Mouse (Mus musculus) hindbrain, embryonic 12.5 days (tissue): ENCODE results near the gene Eloa. TPM values are rescaled to one million over a fixed set of nuclear protein-coding genes. Genes with fewer than 3 reads are reported as not detected.

Experiments
- ATAC-seq: fragments of 200-750 bp; cut with Nextera tagmentation; 2 replicates; pipeline ENCODE4 v1.8.0; 2017; ENCODE audit warnings: moderate TSS enrichment; ENCODE audit not compliant: low FRiP score
- H3K27ac ChIP-seq: fragments of 300-500 bp; sonication (generic); 2 replicates; pipeline ENCODE4 v1.5.1; 2016; ENCODE audit warnings: mild to moderate bottlenecking
- H3K27me3 ChIP-seq: fragments of 300-500 bp; sonication (generic); 2 replicates; pipeline ENCODE4 v1.6.1; 2016; ENCODE audit warnings: mild to moderate bottlenecking
- H3K36me3 ChIP-seq: fragments of 300-500 bp; sonication (generic); 2 replicates; pipeline ENCODE4 v1.6.1; 2016; ENCODE audit warnings: mild to moderate bottlenecking
- H3K4me1 ChIP-seq: fragments of 300-500 bp; sonication (generic); 2 replicates; pipeline ENCODE4 v1.6.1; 2016
- H3K4me2 ChIP-seq: fragments of 300-500 bp; sonication (generic); replicated peaks from 2 replicates; pipeline ENCODE4 v1.6.1; 2016; ENCODE audit warnings: mild to moderate bottlenecking
- H3K4me3 ChIP-seq: fragments of 300-500 bp; sonication (generic); 2 replicates; pipeline ENCODE4 v1.5.1; 2016; ENCODE audit warnings: mild to moderate bottlenecking
- H3K9ac ChIP-seq: fragments of 300-500 bp; sonication (generic); 2 replicates; pipeline ENCODE4 v1.6.1; 2016; ENCODE audit warnings: mild to moderate bottlenecking, moderate library complexity
- H3K9me3 ChIP-seq: fragments of 300-500 bp; sonication (generic); replicated peaks from 2 replicates; pipeline ENCODE4 v1.6.1; 2016; ENCODE audit warnings: mild to moderate bottlenecking
- WGBS: fragments of 180-500 bp; shearing (Covaris S2); methylation state at CpG from one replicate; pipeline ENCODE4 v1.1.7; 2016; 5-methylcytosine and 5-hydroxymethylcytosine counted together
- polyA plus RNA-seq: library from polyadenylated mRNA; unstranded; fragments of >200 nt; fragmentation: Nextera tagmentation; extraction: Ambion mirVana; gene quantifications from 2 replicates; pipeline ENCODE4 v1.2.1, GENCODE M21; 2016

Eloa gene
- polyA plus RNA-seq, 1 experiment from 2014 or later: 36.5 TPM

DNA sequence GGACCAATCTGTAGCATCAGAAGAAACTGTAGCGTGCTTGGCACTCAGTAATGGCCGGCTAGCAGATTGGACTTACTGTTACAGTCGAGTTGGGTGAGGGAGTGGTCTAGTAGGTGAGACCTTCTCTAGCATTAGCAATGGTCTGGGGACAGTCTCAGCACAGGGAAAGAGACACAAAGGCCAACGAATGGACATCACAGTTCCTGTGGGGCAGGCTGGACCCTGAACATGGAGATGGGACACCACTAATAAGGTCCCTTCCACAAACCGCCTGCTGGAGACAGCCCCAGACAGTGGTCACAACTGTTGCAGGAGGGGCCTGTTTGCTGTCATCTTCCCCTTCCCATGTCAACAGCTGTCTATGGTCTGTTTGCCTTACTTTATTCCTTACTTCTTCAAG lies 59.9 kb downstream of the Eloa start:
- H3K4me1 ChIP-seq: peaks cover 18% of the 10 kb centered on the region
- H3K9me3 ChIP-seq: no peaks in the 10 kb centered on the region
- ATAC-seq: no peak
- 90% methylated on average over 5 of the region's 5 CpGs for WGBS
- H3K9ac ChIP-seq: no peak overlapping the region
- no peak overlapping the region for H3K27ac ChIP-seq
- H3K4me2 ChIP-seq: no peak overlapping the region
- H3K36me3 ChIP-seq: peaks cover 48% of the 10 kb centered on the region
- H3K4me3 ChIP-seq: no peak overlapping the region
- H3K27me3 ChIP-seq: no peaks in the 10 kb centered on the region; the same call in 1 of the 2 replicates

DNA sequence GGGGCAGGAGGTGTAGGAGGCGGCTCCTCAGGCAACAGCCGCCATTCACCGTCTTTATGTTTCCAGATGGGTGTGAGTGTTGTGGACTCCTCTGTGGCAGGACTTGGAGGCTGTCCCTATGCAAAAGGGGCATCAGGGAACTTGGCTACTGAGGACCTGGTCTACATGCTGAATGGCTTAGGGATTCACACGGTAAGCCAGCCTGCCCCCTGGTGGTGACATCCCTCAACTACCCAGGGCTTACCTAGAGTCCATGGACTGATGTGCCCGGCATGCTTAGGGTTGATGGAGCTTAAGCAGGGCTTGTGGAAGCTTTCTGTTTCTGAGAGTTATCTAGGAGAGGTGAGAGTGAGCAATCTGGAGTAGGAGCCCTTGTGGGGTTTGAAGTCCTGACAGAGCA lies 60.8 kb downstream of the Eloa start:
- 27% methylated on average over 5 of the region's 5 CpGs for WGBS
- H3K4me1 ChIP-seq: peaks cover 18% of the 10 kb centered on the region
- no peak overlapping the region for H3K4me2 ChIP-seq
- H3K9me3 ChIP-seq: no peaks in the 10 kb centered on the region
- no peak overlapping the region for H3K9ac ChIP-seq
- no peak for ATAC-seq
- peaks cover 43% of the 10 kb centered on the region for H3K36me3 ChIP-seq
- H3K27ac ChIP-seq: no peak overlapping the region
- H3K4me3 ChIP-seq: no peak overlapping the region
- no peaks in the 10 kb centered on the region for H3K27me3 ChIP-seq

DNA sequence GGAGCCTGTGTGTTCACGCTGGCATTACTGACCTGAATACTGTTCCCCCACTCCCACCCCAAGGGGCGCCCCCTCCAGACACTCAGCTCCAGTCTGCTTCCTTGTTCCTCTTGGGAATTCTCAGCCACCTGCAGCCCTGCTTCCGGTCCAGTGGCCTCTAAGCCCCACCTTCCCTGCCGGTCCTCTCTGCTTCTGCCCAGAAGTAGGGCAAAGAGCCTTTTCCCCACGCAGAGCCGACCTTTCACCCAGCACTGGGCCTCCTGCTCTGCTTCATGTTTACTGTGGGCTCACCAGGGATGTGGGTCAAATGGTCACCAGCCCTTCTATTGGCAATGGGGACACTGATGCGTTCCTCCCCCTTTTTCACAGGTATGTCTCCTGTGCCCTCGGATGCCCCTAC lies 63.2 kb downstream of the Eloa start:
- ATAC-seq: no peak
- H3K9ac ChIP-seq: no peak overlapping the region
- peaks cover 6% of the 10 kb centered on the region for H3K4me1 ChIP-seq
- H3K27ac ChIP-seq: no peak overlapping the region
- no peak overlapping the region for H3K4me2 ChIP-seq
- H3K9me3 ChIP-seq: no peaks in the 10 kb centered on the region
- H3K27me3 ChIP-seq: no peaks in the 10 kb centered on the region
- peaks cover 43% of the 10 kb centered on the region for H3K36me3 ChIP-seq
- 57% methylated on average over 8 of the region's 8 CpGs for WGBS
- H3K4me3 ChIP-seq: no peak overlapping the region

DNA sequence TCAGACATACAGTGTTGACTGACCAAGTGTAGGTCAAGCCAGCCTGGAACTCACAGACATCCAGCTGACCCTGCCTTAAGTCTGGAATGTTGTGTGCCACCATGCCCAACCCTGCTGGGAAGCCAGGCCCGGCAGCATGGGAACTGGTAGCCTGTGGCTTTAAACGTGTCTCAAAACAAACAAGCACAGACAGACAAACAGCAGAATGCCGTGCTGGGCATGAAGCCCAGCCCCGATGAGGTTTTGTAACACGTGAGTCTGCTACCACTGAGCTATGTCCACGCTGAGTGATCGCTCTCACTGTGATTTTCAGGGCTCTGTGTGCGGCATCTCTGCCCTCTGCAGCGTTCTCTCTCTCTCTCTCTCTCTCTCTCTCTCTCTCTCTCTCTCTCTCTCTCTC lies 65.7 kb downstream of the Eloa start:
- no peaks in the 10 kb centered on the region for H3K9me3 ChIP-seq
- WGBS: 85% methylated on average over 6 of the region's 9 CpGs
- no peak overlapping the region for H3K9ac ChIP-seq
- ATAC-seq: no peak
- H3K27ac ChIP-seq: no peak overlapping the region
- no peak overlapping the region for H3K4me3 ChIP-seq
- H3K4me1 ChIP-seq: no peaks in the 10 kb centered on the region
- H3K4me2 ChIP-seq: no peak overlapping the region
- no peaks in the 10 kb centered on the region for H3K27me3 ChIP-seq
- H3K36me3 ChIP-seq: peaks cover 57% of the 10 kb centered on the region

DNA sequence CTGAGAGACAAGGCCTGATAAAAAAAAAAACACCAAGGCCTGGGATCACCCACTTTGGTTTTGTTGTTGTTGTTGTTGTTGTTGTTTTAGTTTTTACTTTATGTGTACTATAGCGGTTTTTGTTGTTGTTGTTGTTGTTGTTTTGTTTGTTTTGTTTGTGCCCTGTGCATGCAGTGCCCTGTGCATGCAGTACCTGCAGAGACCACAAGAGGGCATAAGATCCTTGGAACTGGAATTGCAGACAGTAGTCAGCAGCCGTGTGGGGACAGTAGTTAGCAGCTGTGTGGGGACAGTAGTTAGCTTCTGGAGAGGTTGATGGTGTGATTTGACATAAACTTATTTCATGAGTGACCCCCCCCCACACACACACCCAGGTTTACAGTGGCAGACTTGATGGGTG lies 67.3 kb downstream of the Eloa start:
- ATAC-seq: no peak
- peaks cover 49% of the 10 kb centered on the region for H3K36me3 ChIP-seq

More for the DNA sequence above, 67.3 kb downstream of the Eloa start:
- Histone ChIP-seq H3K27ac (no peak overlapping the region), H3K4me1 (no peaks in the 10 kb centered on the region; the same call in 1 of the 2 replicates), H3K4me2 (no peak overlapping the region), H3K9me3 (no peaks in the 10 kb centered on the region), H3K4me3 (no peak overlapping the region), H3K27me3 (no peaks in the 10 kb centered on the region), H3K9ac (no peak overlapping the region)
- 12% methylated on average over 2 of the region's 2 CpGs for WGBS

Other genes with a start within 250 kb of the Eloa start
- 312 and 328 TPM in 2 replicates for gene Srsf10, start 166.0 kb downstream of the Eloa start, polyA plus RNA-seq
- 152 and 154 TPM in 2 replicates for gene Pnrc2, start 147.9 kb downstream of the Eloa start, polyA plus RNA-seq
- gene Cnr2, start 126.4 kb downstream of the Eloa start, polyA plus RNA-seq: 0.15 and 0.29 TPM in 2 replicates
- 50.2 and 54.1 TPM in 2 replicates for gene Fuca1, start 101.0 kb downstream of the Eloa start, polyA plus RNA-seq
- gene Hmgcl, start 75.3 kb downstream of the Eloa start, polyA plus RNA-seq: 55.6 and 60.2 TPM in 2 replicates
- gene Gale, start 58.0 kb downstream of the Eloa start, polyA plus RNA-seq: 35.3 and 35.5 TPM in 2 replicates
- 153 and 167 TPM in 2 replicates for gene Lypla2, start 49.1 kb downstream of the Eloa start, polyA plus RNA-seq
- gene Pithd1, start 34.5 kb downstream of the Eloa start, polyA plus RNA-seq: 58.3 and 59.8 TPM in 2 replicates
- 277 and 292 TPM in 2 replicates for gene Rpl11, start 31.7 kb upstream of the Eloa start, polyA plus RNA-seq
- gene Id3, start 121.7 kb upstream of the Eloa start, polyA plus RNA-seq: 372 and 426 TPM in 2 replicates
- 7.0 and 7.9 TPM in 2 replicates for gene E2f2, start 150.6 kb upstream of the Eloa start, polyA plus RNA-seq
- gene Asap3, start 184.6 kb upstream of the Eloa start, polyA plus RNA-seq: 11.6 and 11.8 TPM in 2 replicates
- gene Tcea3, start 226.0 kb upstream of the Eloa start, polyA plus RNA-seq: 5.0 and 7.2 TPM in 2 replicates